Mouse (Mus musculus) liver, postnatal 0 days (tissue): ENCODE data around the gene Anxa4. TPM values are rescaled to one million over a fixed set of nuclear protein-coding genes. Genes with fewer than 3 reads are reported as not detected.
A peak's percentile ranks its signal among the peaks of the same experiment; 100 is the strongest.

ENCODE experiments used
- ATAC-seq: fragments of 200-750 bp; cut with Nextera tagmentation; 2 replicates; pipeline ENCODE4 v1.8.0; 2017; ENCODE audit warnings: mild to moderate bottlenecking, moderate library complexity
- DNase-seq: peaks from one replicate; pipeline ENCODE4 v3.0.0-alpha.2; 2016
- H3K27ac ChIP-seq: fragments of 300-500 bp; sonication (generic); 2 replicates; pipeline ENCODE4 v1.5.1; 2014; ENCODE audit warnings: antibody characterized with exemption, moderate library complexity, mild to moderate bottlenecking, low read depth
- H3K27me3 ChIP-seq: fragments of 300-500 bp; sonication (generic); 2 replicates; pipeline ENCODE4 v1.6.1; 2014; ENCODE audit warnings: low read length, control low read depth, mixed read lengths; ENCODE audit not compliant: insufficient read depth
- H3K36me3 ChIP-seq: fragments of 300-500 bp; sonication (generic); replicated peaks from 2 replicates; pipeline ENCODE4 v1.6.1; 2014; ENCODE audit warnings: mild to moderate bottlenecking, control low read depth, low read length, moderate library complexity, mixed read lengths; ENCODE audit not compliant: insufficient read depth
- H3K4me1 ChIP-seq: fragments of 300-500 bp; sonication (generic); 2 replicates; pipeline ENCODE4 v1.6.1; 2014; ENCODE audit warnings: antibody characterized with exemption, mild to moderate bottlenecking, control low read depth; ENCODE audit not compliant: insufficient read depth
- H3K4me2 ChIP-seq: fragments of 300-500 bp; sonication (generic); 2 replicates; pipeline ENCODE4 v1.6.1; 2014; ENCODE audit warnings: low read depth, mild to moderate bottlenecking, low read length, moderate library complexity, mixed read lengths
- H3K4me3 ChIP-seq: fragments of 300-500 bp; sonication (generic); 2 replicates; pipeline ENCODE4 v1.5.1; 2014; ENCODE audit warnings: low read depth, low read length
- H3K9ac ChIP-seq: fragments of 300-500 bp; sonication (generic); replicated peaks from 2 replicates; pipeline ENCODE4 v1.6.1; 2014; ENCODE audit warnings: mild to moderate bottlenecking, moderate library complexity
- H3K9me3 ChIP-seq: fragments of 300-500 bp; sonication (generic); 2 replicates; pipeline ENCODE4 v1.6.1; 2016; ENCODE audit warnings: mild to moderate bottlenecking, control low read depth, low read length, mixed read lengths
- CTCF ChIP-seq: sonication (generic); IDR thresholded peaks from 2 replicates; pipeline ENCODE4 v1.5.1; 2016; ENCODE audit warnings: antibody characterized with exemption, low read depth
- EP300 ChIP-seq: IDR thresholded peaks from 2 replicates; pipeline ENCODE4 v1.6.1; 2016; ENCODE audit warnings: antibody characterized with exemption, low read depth, mild to moderate bottlenecking
- WGBS: fragments of 180-500 bp; shearing (Covaris S2); extraction: QIAGEN DNeasy Blood & Tissue Kit; methylation state at CpG from one replicate; pipeline ENCODE4 v1.1.7; 2014; ENCODE audit not compliant: insufficient replicate concordance; 5-methylcytosine and 5-hydroxymethylcytosine counted together
- polyA plus RNA-seq: library from polyadenylated mRNA; unstranded; fragments of >200 nt; fragmentation: Nextera tagmentation; extraction: Ambion mirVana; gene quantifications from 2 replicates; pipeline ENCODE4 v1.2.1, GENCODE M21; 2015

Gene Anxa4
- polyA plus RNA-seq: 32.5 and 32.7 TPM in 2 replicates

- TF ChIP-seq CTCF: no peak
- TF ChIP-seq EP300: no peak
- ATAC-seq (peak; percentile 88), DNase-seq (peak; percentile 81)
- H3K9me3 ChIP-seq: no peaks in the 10 kb centered on the region
- under 1% methylated on average over 41 of the region's 41 CpGs for WGBS
- H3K27ac ChIP-seq: no peak within 1 kb of the TSS
- H3K9ac ChIP-seq: peak within 1 kb of the TSS; percentile 57
- H3K27me3 ChIP-seq: peaks cover 4% of the 10 kb centered on the region
- peak within 1 kb of the TSS; percentile 90 for H3K4me2 ChIP-seq
- H3K36me3 ChIP-seq: no peaks in the 10 kb centered on the region
- peak within 1 kb of the TSS; percentile 61 for H3K4me3 ChIP-seq
- H3K4me1 ChIP-seq: peaks cover 4% of the 10 kb centered on the region
Observed at GRCm38 (mm10) chr6:86793021-86793815, at the start of gene Anxa4. Anxa4 (minus strand) TSS chr6:86793584.

GRCm38 (mm10) chr6:86841949-86842348 lies 48.6 kb upstream of the Anxa4 start:
- H3K27ac ChIP-seq: no peak overlapping the region
- no peaks in the 10 kb centered on the region for H3K36me3 ChIP-seq
- H3K4me1 ChIP-seq: no peaks in the 10 kb centered on the region
- 60% methylated on average over 3 of the region's 3 CpGs for WGBS
- ATAC-seq: no peak
- H3K27me3 ChIP-seq: no peaks in the 10 kb centered on the region
- no peak overlapping the region for H3K9ac ChIP-seq
- no peak for DNase-seq
- TF ChIP-seq CTCF (no peak), EP300 (no peak)
- H3K4me2 ChIP-seq: no peak overlapping the region
- no peaks in the 10 kb centered on the region for H3K9me3 ChIP-seq
- no peak overlapping the region for H3K4me3 ChIP-seq

DNA sequence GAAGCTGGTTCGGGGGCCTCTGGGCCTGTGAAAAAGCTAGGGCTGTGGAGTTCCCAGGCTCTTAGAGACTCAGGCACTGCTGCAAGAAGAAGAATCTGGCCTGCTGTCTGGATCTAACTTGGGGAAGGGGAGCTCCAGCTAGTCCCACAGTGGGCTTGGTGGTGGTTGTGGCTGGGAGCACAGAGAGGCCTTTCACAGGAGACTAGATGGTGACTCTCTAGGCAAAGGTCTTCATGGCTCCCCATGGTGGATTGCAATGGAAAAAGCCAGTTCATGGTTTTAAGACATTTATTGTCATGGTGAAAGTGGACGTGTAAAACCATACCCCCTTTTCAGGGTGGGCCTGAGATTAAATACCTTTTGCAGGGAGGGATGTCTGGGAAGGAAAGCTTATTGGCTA lies 45.7 kb upstream of the Anxa4 start:
- no peak overlapping the region for H3K4me3 ChIP-seq
- WGBS: 79% methylated on average over 2 of the region's 2 CpGs
- no peaks in the 10 kb centered on the region for H3K4me1 ChIP-seq
- no peak overlapping the region for H3K9ac ChIP-seq
- no peaks in the 10 kb centered on the region for H3K27me3 ChIP-seq
- DNase-seq (no peak), ATAC-seq (no peak)
- TF ChIP-seq EP300: no peak
- no peak for TF ChIP-seq CTCF
- no peak overlapping the region for H3K4me2 ChIP-seq
- no peaks in the 10 kb centered on the region for H3K9me3 ChIP-seq
- no peaks in the 10 kb centered on the region for H3K36me3 ChIP-seq
- H3K27ac ChIP-seq: no peak overlapping the region

- Histone ChIP-seq H3K4me2 (peak overlapping the region; percentile 0; the same call in 1 of the 2 replicates), H3K27me3 (no peaks in the 10 kb centered on the region), H3K4me3 (no peak overlapping the region), H3K9ac (no peak overlapping the region), H3K9me3 (no peaks in the 10 kb centered on the region), H3K36me3 (no peaks in the 10 kb centered on the region), H3K4me1 (peaks cover 13% of the 10 kb centered on the region), H3K27ac (peak overlapping the region; percentile 30; the same call in 1 of the 2 replicates)
- ATAC-seq (peak; percentile 92), DNase-seq (peak; percentile 71)
- no peak for TF ChIP-seq CTCF
- TF ChIP-seq EP300: peak; percentile 94
- 50% methylated on average over 13 of the region's 13 CpGs for WGBS
Observed at GRCm38 (mm10) chr6:86832802-86833502, 39.6 kb upstream of the Anxa4 start.

DNA sequence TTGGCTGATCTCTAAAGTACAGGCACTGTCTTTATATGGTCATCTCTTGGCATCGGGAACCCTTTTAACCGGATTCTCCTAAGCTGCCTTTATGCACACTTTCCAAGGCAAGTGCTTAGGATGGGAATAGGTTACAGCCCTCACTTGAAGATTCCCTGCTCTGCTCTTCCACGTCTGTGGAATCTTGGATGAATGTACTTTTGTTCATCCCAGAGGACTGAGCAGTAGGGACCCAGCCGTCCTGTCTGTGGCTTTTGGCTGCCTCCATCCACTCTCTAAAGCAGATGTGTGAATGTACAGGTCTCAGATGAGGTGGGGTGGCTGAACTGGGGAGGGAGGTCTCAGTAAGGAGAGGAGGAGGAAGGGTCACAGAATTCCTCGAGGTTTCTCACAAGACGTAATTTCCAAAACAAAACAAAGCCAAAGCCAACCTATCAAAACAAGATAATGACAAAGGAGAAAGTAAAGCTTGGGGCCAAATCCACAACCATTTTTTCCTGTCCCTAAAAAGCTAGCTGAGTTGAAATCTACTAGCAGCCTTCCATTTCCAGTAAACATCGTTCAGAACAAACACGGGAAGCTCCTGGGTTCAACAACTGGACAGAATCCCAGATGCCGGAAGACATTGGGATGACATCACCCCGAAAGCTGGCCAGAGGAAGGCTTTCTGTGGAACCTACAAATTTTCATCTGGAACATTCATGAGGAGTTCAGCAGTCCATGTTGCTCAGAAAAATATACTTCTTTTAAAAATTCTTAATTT lies 37.5 kb upstream of the Anxa4 start:
- Histone ChIP-seq H3K9me3 (no peaks in the 10 kb centered on the region), H3K4me3 (no peak overlapping the region), H3K36me3 (no peaks in the 10 kb centered on the region), H3K4me2 (no peak overlapping the region), H3K9ac (no peak overlapping the region), H3K4me1 (peaks cover 13% of the 10 kb centered on the region), H3K27me3 (no peaks in the 10 kb centered on the region), H3K27ac (peak overlapping the region; percentile 69; the same call in 1 of the 2 replicates)
- TF ChIP-seq CTCF (no peak), EP300 (peak; percentile 34; the same call in 1 of the 2 replicates)
- ATAC-seq (no peak), DNase-seq (no peak)
- 65% methylated on average over 10 of the region's 10 CpGs for WGBS

- no peak for ATAC-seq
- Histone ChIP-seq H3K36me3 (no peaks in the 10 kb centered on the region), H3K27ac (no peak overlapping the region), H3K4me3 (no peak overlapping the region), H3K4me2 (no peak overlapping the region), H3K4me1 (peaks cover 13% of the 10 kb centered on the region), H3K27me3 (no peaks in the 10 kb centered on the region), H3K9ac (no peak overlapping the region), H3K9me3 (no peaks in the 10 kb centered on the region)
- WGBS: 59% methylated on average over 6 of the region's 6 CpGs
- no peak for DNase-seq
- no peak for TF ChIP-seq EP300
- TF ChIP-seq CTCF: no peak
Observed at GRCm38 (mm10) chr6:86829768-86830167, 36.4 kb upstream of the Anxa4 start.
